Mouse (Mus musculus): ENCODE measurements around the gene Casp14.
"Not testable (repeated sequence)": the region's sequence is repeated elsewhere in the genome, so short reads cannot be mapped to it uniquely, and the experiment has no call there.

Gene Casp14

DNA sequence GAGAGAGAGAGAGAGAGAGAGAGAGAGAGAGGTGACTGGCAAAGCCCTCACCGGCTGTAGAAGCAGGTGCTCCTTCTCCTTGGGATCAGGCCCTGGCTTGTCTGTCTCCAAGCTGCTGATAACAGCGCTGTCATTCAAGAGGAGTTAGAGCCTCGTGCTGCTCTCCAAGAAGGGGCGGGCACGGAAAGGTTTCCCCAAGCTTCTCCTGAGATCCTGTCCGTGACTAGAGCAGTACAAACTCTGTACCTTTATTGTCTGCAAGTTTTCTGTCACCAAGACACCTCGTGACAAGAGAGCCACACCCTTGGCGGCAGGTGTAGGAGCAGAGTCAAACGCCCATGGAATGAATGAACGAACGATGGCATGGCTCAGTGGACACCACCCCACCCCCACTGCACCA is at the start of gene Casp14:
Gene Casp14 (minus strand): TSS at position 239 of the 400 bp plus-strand sequence.
- no peak for DNase-seq

DNA sequence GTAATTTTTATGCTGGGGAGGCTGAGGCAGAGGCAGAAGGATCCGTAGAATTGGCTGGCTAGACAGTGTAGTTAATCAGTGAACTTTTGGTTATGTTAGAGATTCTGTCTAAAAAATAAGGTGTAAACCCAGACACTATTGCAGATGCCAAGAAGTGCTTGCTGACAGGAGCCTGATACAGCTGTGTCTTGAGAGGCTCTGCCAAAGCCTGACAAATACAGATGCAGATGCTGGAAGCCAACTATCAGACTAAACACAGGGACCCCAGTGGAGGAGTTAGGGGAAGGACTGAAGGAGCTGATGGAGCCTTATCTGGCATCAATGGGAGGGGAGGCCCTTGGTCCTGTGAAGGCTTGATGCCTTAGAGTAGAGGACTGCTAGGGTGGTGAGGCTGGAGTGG is 47.5 kb upstream of the Casp14 start:
- no peak for DNase-seq

- DNase-seq, result peak; percentile 77
Observed at GRCm38 (mm10) chr10:78756021-78756420, 37.9 kb upstream of the Casp14 start.

DNA sequence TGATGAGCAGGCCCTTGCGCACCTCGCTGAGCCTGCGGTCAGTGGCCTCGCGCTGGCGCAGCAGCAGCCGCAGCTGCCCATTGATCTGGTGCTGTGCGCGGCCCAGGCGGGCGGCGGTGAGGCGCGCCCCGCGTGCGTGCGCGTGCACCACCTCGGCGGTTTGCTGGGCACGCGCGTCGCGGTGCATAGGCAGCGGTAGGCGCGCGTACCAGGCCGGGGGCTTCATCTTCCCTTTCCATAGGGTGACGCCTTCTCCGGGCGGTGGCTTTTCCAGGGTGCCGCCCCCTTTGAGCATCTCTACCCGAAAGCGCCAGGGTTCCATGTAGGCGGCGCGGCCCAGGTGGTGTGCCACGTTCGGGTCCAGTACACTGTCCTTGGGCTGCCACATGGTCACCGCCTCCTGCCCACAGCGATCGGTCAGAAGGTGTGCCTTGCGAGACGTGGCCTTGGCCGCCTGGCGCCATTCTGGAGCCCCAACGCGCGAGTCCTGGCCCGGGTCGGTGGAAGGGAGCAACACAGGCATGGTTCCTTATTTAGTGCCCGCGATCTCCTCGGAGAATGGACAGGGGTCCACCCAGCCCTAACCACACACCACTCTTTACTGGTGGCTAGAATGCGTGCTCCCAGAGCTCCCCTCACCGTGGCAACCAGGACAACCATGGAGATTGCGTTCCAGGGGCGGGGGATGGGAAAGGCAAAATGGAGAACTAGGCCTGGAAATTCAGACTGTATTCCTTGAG is 34.5 kb upstream of the Casp14 start, which contains the start of gene Ccdc105:
Gene Ccdc105 (minus strand): TSS at position 614 of the 740 bp plus-strand sequence.
- peak; percentile 92 for DNase-seq

DNA sequence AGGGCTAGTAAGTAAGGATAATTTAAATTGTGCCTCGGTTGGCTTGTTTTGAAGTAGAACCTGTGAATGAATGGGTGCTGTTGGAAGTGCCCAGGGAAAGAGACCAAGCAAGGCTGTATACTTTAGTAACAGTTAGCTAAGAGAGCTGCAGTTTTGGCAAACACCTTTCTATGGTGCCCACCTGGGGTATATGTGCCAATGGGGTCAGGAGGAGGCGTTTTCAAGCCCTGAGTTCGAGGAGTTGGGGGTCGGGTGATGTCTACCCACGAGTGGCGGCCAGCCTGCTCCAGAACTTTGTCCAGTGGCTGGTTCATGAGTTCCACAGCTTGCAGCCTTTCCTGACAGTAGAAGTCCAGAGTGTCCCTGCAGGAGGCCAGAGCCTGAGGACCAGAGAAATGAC is 30.9 kb upstream of the Casp14 start:
- DNase-seq, result no peak

DNA sequence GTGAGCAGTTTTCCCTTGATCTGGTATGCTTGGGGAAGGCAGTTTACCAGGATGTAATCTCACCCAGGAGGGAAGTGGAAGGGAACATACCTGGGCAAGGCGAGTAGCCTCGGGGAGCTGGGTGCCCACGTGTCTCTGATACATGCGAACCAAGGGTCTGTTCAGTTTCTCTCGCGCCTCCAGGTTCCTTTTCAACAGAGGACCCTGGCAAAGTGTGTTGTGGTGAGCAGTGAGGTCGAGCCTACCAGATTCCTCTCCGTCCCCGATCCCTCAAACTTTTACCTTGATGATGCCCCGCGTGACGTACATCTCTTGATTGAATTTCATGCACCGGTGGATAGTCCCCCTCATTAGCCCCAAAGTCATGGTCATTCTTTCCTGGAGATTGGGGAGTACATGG is 30.1 kb upstream of the Casp14 start:
- DNase-seq, result no peak

- peak; percentile 59 for DNase-seq
Observed at GRCm38 (mm10) chr10:78747035-78747721, 29.1 kb upstream of the Casp14 start.

GRCm38 (mm10) chr10:78745453-78746232 is 27.5 kb upstream of the Casp14 start:
- peak; percentile 53 for DNase-seq

DNA sequence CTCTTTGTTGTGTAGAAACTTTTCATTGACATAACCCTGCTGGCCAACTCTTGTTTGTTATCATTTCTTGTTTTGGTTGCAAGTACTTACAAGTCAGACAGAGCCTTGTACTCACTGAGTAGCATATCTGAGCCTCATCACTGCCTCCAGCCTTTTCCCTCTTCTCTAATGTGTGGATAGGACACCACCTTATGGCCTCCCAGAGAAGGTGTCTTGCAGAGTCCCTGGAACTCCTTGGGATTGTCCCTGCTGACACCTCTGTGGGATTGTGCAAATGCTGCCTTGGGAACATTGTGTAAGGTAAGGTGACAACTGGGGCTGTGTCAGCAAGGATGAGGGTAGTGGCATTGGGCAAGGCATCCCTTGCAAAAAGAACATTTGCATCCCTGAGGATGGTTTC is 25.6 kb upstream of the Casp14 start:
- no peak for DNase-seq

- DNase-seq, result no peak
Observed at GRCm38 (mm10) chr10:78739821-78740220, 21.7 kb upstream of the Casp14 start.

DNA sequence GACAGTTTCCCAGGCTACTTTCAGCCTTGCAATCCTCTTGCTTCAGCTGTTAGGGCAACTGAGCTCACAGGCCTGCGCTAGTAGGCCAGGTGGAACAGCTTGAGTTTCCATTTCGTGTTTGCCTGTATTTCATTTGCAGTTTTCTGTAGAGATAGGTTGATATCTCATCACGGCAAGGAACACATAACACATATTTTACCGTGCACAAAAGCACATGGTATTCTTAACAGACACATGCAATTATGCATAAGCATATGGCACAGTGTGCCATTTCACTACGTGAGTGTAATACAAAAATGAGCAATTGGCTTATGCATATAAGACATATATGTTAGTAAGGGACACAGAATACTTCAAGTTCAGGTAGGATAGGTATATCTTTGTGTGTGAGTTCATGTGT is 9.8 kb upstream of the Casp14 start:
- DNase-seq, result no peak

- no peak for DNase-seq
Observed at GRCm38 (mm10) chr10:78727035-78727434, 8.9 kb upstream of the Casp14 start.

GRCm38 (mm10) chr10:78723416-78723815 is 5.3 kb upstream of the Casp14 start:
- DNase-seq, result peak; percentile 68

DNA sequence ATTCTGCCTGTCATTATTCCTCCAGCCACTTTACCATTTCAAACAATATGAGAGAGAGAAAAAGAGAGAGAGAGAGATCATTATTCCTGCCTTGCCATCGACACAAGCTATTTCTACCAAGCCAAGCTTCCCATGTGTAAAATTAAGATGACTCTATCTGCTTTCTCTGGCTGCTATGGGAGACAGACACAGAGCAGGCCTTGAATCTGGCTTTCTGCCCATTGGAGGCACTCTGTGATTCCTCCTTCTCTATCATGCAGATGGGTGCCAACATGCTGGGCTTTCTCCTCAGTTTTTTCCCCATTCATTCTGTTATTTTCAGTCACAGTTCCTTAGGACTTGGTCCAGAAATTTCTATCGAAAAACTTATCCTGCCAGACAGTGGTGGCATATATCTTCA is 4.6 kb upstream of the Casp14 start:
- DNase-seq, result peak; percentile 18

DNA sequence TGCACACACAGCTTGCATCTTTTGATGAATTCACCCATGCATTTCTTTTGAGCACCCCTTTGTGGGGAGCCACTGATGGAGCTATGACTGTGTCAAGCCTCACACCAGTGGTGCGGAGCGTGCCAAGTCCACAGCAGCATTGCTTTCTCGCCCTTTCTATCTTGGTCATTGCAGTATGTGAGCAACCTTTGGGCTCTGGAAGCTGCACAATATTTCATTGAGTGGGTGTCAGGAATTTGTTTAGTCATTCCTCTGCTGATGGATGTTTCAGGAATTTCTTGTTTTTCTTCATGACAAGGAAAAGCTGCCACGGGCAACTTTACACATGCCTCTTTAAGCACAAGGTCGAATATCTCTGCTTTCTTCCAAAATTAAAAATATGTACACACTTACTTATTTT is 3.9 kb upstream of the Casp14 start:
- DNase-seq, result no peak

GRCm38 (mm10) chr10:78716231-78716630 is 1.9 kb downstream of the Casp14 start:
- no peak for DNase-seq

DNA sequence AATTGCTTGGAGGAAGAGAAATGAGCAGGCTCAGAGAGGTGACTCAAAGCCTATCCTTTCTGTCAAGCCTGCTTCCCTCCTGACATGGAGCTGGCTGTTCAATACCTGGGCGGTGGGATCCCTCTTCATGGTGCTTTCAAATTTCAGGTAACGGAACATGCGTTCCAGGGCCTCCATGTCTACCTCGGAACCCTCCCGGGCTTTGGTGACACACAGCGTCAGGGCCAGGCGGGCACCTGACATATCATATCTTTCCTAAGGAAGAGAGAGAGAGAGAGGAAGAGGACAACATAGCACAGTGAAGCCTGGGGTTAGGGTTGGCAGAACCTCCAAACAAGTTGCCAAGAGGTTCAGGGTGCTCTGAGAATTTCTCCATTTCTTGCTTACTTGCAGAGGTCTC is 2.9 kb downstream of the Casp14 start:
- DNase-seq, result no peak

DNA sequence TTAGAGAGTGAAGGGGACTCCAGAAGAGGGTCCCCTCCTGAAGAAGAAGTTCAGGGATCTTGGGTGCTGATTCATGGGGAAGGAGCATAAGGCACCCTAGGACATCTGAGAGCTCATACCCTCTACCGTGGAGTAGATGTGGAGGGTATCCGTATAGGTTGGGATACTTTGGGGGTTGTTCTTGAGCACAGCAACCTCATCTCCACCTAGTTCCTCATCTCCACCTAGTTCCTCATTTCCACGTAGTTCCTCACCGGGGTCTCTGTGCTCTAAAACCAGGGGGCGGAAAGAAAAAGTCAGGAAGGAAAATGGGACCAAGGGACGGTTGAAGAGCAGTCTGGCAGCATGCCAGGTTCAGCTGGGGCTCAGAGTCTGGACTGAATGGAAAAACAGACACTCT is 4.0 kb downstream of the Casp14 start:
- no peak for DNase-seq

DNA sequence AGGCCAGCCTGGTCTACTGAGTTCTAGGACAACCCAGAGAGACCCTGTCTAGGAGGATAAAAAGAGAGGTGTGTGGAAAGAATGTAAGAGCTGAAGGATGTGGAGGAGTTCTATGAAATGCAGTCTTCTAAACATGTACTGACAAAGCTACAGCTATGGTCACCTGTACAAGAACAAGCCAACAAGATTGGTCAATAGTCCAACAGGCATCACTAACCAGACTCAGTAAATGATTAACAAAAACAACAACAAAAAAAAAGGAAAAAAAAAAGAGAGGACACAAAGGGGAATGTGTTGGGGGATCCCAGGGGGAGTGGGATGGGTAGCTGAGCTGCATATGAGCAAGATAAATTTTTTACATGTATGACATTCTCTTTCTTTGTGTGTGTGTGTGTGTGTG is 7.4 kb downstream of the Casp14 start:
- DNase-seq, result no peak

- no peak for DNase-seq
Observed at GRCm38 (mm10) chr10:78700881-78701280, 17.2 kb downstream of the Casp14 start.

- no peak for DNase-seq
Observed at GRCm38 (mm10) chr10:78689973-78690372, 28.1 kb downstream of the Casp14 start.

DNA sequence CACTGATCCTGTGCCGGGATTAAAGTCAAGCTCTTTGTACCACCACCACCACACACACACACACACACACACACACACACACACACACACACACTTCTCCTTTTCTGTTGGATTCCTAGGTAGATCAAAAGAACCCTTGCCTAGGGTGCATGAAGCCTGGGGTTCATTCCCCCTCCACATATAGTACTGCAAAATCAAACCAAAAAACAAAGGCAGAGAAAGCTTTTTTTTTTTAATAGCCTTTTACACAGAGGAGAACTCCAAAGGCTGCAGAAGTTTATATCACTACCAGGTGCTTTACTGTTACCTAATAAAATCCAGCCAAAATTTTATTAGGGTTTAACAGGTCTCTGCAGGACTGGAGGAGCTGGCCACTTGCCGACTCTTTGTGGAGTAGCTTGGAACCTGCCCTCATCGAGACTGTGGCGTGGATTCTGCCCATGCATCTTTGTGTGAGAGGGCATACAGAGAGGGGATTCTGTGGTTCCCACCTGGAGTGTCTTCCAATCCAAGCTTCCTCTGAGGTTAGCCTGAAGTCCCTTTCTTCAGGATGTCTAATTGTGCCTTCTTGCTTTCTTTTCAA is 31.0 kb downstream of the Casp14 start:
- DNase-seq, result no peak

- DNase-seq, result not testable (repeated sequence)
Observed at GRCm38 (mm10) chr10:78670121-78670520, 48.0 kb downstream of the Casp14 start.
